Mouse (Mus musculus): ENCODE measurements at regions not wholly inside any gene's neighbourhood (a gene's known extent, or its start where the extent isn't known, plus 50 kb on each side); places are given as distances from the start of the nearest gene placed in this dataset.

- ATAC-seq (replicated peaks; ENCODE audit: low FRiP score, low read depth) (no peak), DNase-seq (ENCODE audit: low spot score) (peak; percentile 29)
- H3K4me3 ChIP-seq (replicated peaks; ENCODE audit: low read depth, low read length) = no peak overlapping the region
- TF ChIP-seq CTCF (IDR thresholded peaks at IDR 0.05; ENCODE audit: low read depth) = peak; percentile 52
- no peaks in the 10 kb centered on the region for H3K9me3 ChIP-seq (replicated peaks; ENCODE audit: low read length)
- no peak overlapping the region for H3K4me2 ChIP-seq (ENCODE audit: low read length)
- no peaks in the 10 kb centered on the region for H3K4me1 ChIP-seq (replicated peaks; ENCODE audit: insufficient read depth, low read length)
- H3K27ac ChIP-seq = no peak overlapping the region
- no peaks in the 10 kb centered on the region for H3K27me3 ChIP-seq (ENCODE audit: insufficient read depth, low read length)
- H3K9ac ChIP-seq (ENCODE audit: low read depth, low read length) = no peak overlapping the region
- WGBS = 27% methylated on average over 3 of the region's 3 CpGs
- no peaks in the 10 kb centered on the region for H3K36me3 ChIP-seq (ENCODE audit: insufficient read depth, low read length)
Observed at GRCm38 (mm10) chr9:92045472-92045905, 147.2 kb upstream of the Plscr5 start.

DNA sequence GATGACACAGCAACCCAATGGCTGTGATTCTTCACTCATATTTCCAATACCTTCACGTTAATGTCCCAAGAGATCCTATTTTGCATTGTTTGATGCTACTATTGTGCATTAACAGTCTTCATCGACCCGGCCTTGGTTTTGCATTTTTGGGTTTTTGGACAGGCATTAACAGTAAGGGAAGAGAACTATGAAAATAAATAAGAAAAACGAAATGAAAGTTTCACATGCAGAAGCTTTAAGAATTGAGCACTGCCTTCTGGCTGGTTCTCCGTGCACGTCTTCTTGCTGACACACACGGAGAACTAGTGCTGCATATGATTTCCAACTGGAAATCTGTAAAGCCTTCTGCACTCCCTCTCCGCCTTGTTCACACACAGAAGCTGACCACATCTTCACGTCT lies 148.6 kb upstream of the Plscr5 start:
- Histone ChIP-seq H3K4me3 (replicated peaks; ENCODE audit: low read depth, low read length) (no peak overlapping the region), H3K9ac (ENCODE audit: low read depth, low read length) (no peak overlapping the region), H3K4me1 (replicated peaks; ENCODE audit: insufficient read depth, low read length) (no peaks in the 10 kb centered on the region), H3K4me2 (ENCODE audit: low read length) (no peak overlapping the region), H3K27ac (no peak overlapping the region), H3K27me3 (ENCODE audit: insufficient read depth, low read length) (no peaks in the 10 kb centered on the region), H3K9me3 (replicated peaks; ENCODE audit: low read length) (no peaks in the 10 kb centered on the region), H3K36me3 (ENCODE audit: insufficient read depth, low read length) (no peaks in the 10 kb centered on the region)
- WGBS = 79% methylated on average over 9 of the region's 9 CpGs
- TF ChIP-seq CTCF (IDR thresholded peaks at IDR 0.05; ENCODE audit: low read depth) = no peak
- DNase-seq (ENCODE audit: low spot score) (no peak), ATAC-seq (replicated peaks; ENCODE audit: low FRiP score, low read depth) (no peak)

- Histone ChIP-seq H3K36me3 (ENCODE audit: insufficient read depth, low read length) (no peaks in the 10 kb centered on the region), H3K4me3 (replicated peaks; ENCODE audit: low read depth, low read length) (no peak overlapping the region), H3K4me1 (replicated peaks; ENCODE audit: insufficient read depth, low read length) (no peaks in the 10 kb centered on the region), H3K27ac (no peak overlapping the region), H3K27me3 (ENCODE audit: insufficient read depth, low read length) (no peaks in the 10 kb centered on the region), H3K9ac (ENCODE audit: low read depth, low read length) (no peak overlapping the region), H3K9me3 (replicated peaks; ENCODE audit: low read length) (no peaks in the 10 kb centered on the region), H3K4me2 (ENCODE audit: low read length) (no peak overlapping the region)
- DNase-seq (ENCODE audit: low spot score) = no peak
- WGBS = 88% methylated on average over 3 of the region's 3 CpGs
- TF ChIP-seq CTCF (IDR thresholded peaks at IDR 0.05; ENCODE audit: low read depth) = no peak
- ATAC-seq (replicated peaks; ENCODE audit: low FRiP score, low read depth) = no peak
Observed at GRCm38 (mm10) chr9:92016521-92016920, 176.2 kb upstream of the Plscr5 start.

DNA sequence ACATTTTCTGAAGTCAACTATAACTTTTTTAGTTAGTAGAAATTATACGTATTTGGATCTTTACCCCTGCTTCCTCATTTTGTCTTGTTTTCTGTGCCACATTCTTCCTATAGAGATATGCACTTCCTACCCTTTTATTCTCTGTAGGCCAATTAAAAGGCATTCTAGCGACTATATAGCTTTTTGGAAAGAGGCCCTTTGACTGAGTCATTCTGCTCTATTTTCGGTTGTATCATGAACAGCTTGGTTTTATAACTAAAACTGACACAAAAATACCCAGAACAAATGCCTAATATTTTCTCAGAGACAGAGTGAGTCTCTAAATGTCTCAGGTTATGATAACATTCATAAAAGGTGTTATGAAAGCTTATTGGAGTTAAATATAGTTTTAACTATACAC lies 176.8 kb upstream of the Plscr5 start:
- H3K4me3 ChIP-seq (replicated peaks; ENCODE audit: low read depth, low read length) = no peak overlapping the region
- WGBS = 61% methylated on average over 3 of the region's 3 CpGs

GRCm38 (mm10) chr9:91988240-91988639 lies 204.5 kb upstream of the Plscr5 start:
- DNase-seq (ENCODE audit: low spot score) (peak; percentile 75), ATAC-seq (replicated peaks; ENCODE audit: low FRiP score, low read depth) (no peak)
- WGBS = 11% methylated on average over 2 of the region's 2 CpGs
- Histone ChIP-seq H3K27me3 (ENCODE audit: insufficient read depth, low read length) (no peaks in the 10 kb centered on the region), H3K27ac (peak overlapping the region; percentile 25; the same call in 1 of the 2 replicates), H3K4me1 (replicated peaks; ENCODE audit: insufficient read depth, low read length) (no peaks in the 10 kb centered on the region), H3K4me3 (replicated peaks; ENCODE audit: low read depth, low read length) (no peak overlapping the region), H3K36me3 (ENCODE audit: insufficient read depth, low read length) (no peaks in the 10 kb centered on the region), H3K9me3 (replicated peaks; ENCODE audit: low read length) (no peaks in the 10 kb centered on the region), H3K9ac (ENCODE audit: low read depth, low read length) (no peak overlapping the region), H3K4me2 (ENCODE audit: low read length) (no peak overlapping the region)
- TF ChIP-seq CTCF (IDR thresholded peaks at IDR 0.05; ENCODE audit: low read depth) = no peak

More for the DNA sequence above, 176.8 kb upstream of the Plscr5 start:
- Histone ChIP-seq H3K36me3 (ENCODE audit: insufficient read depth, low read length) (no peaks in the 10 kb centered on the region), H3K9ac (ENCODE audit: low read depth, low read length) (no peak overlapping the region), H3K27ac (no peak overlapping the region), H3K4me2 (ENCODE audit: low read length) (no peak overlapping the region), H3K4me1 (replicated peaks; ENCODE audit: insufficient read depth, low read length) (no peaks in the 10 kb centered on the region), H3K27me3 (ENCODE audit: insufficient read depth, low read length) (no peaks in the 10 kb centered on the region), H3K9me3 (replicated peaks; ENCODE audit: low read length) (no peaks in the 10 kb centered on the region)
- ATAC-seq (replicated peaks; ENCODE audit: low FRiP score, low read depth) = no peak
- no peak for TF ChIP-seq CTCF (IDR thresholded peaks at IDR 0.05; ENCODE audit: low read depth)
- DNase-seq (ENCODE audit: low spot score) = no peak

GRCm38 (mm10) chr9:91981955-91982621 lies 210.6 kb upstream of the Plscr5 start:
- DNase-seq (ENCODE audit: low spot score) (peak; percentile 56), ATAC-seq (replicated peaks; ENCODE audit: low FRiP score, low read depth) (no peak)

More at GRCm38 (mm10) chr9:91981955-91982621, 210.6 kb upstream of the Plscr5 start:
- Histone ChIP-seq H3K4me3 (replicated peaks; ENCODE audit: low read depth, low read length) (no peak overlapping the region), H3K9me3 (replicated peaks; ENCODE audit: low read length) (no peaks in the 10 kb centered on the region), H3K9ac (ENCODE audit: low read depth, low read length) (no peak overlapping the region), H3K27ac (no peak overlapping the region), H3K4me2 (ENCODE audit: low read length) (no peak overlapping the region), H3K36me3 (ENCODE audit: insufficient read depth, low read length) (no peaks in the 10 kb centered on the region), H3K27me3 (ENCODE audit: insufficient read depth, low read length) (no peaks in the 10 kb centered on the region), H3K4me1 (replicated peaks; ENCODE audit: insufficient read depth, low read length) (0 out of 2 replicates have a peak, but pooled peaks cover 3% of the 10 kb centered on the region)
- WGBS = 42% methylated on average over 9 of the region's 9 CpGs
- no peak for TF ChIP-seq CTCF (IDR thresholded peaks at IDR 0.05; ENCODE audit: low read depth)

All from kidney, postnatal 0 days (tissue).